Mouse (Mus musculus): ENCODE data around the gene Plpp6.

DNA sequence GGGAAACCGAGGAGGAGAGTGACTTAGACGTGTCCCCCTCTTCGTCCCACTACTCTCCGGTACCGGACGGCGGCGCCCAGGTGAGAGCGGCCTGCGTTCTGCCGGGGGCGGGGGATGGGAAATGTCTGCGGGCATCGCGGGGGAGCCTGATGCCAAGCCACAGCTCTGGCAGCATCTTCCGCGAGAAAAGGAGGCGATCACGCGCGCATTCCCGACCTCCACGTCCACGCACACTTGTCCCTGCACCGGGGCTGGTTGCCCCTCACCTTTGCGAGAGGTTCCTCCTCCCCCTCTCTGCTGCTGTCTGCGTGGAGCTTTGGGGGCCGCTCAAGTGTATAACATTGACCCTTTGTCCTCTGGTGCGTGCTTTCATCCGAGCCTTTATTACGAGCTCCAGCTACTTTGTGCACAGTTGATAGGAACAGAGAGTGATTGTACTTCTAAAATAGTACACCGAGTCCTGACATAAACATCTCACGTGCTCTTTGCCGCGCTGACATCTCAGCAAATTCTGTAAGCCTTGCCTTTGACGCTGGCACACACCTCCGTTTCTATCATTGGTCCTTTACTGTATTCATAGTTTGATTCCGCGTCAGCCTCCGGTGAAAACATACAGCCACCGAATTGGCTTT lies 27.0 kb downstream of the Plpp6 start:
- TF ChIP-seq POLR2A (IDR thresholded peaks at IDR 0.05; ENCODE audit: borderline replicate concordance, insufficient read depth, low read length) (no peak), CTCF (IDR thresholded peaks at IDR 0.05; ENCODE audit: borderline replicate concordance, insufficient read depth, low read depth, low read length) (no peak)
